Comparison of ENCODE assay signal across 8 mouse cellular contexts in genomic region chr1:97976072-97976471, GRCm38 (mm10).
A peak's percentile ranks its signal among the peaks of the same experiment; 100 is the strongest.
DNase-seq lines count a peak whose midpoint lies in the region; ATAC-seq and TF ChIP-seq lines count a peak whose summit lies in the region.

No protein-coding gene starts in this region.

- no peaks in the 10 kb centered on the region for H3K9me3 ChIP-seq in kidney, embryonic 16.5 days (ENCODE audit: low read length)
- H3K9me3 ChIP-seq in forebrain, embryonic 14.5 days (replicated peaks; ENCODE audit: control insufficient read depth, low read length) = no peaks in the 10 kb centered on the region
- H3K9me3 ChIP-seq in kidney, postnatal 0 days (replicated peaks; ENCODE audit: low read length) = no peaks in the 10 kb centered on the region
- H3K9me3 ChIP-seq in neural tube, embryonic 15.5 days (replicated peaks) = no peaks in the 10 kb centered on the region

- ATAC-seq in kidney, embryonic 16.5 days (ENCODE audit: low FRiP score, low TSS enrichment) = no peak
- no peak for ATAC-seq in forebrain, embryonic 14.5 days
- ATAC-seq in kidney, postnatal 0 days (replicated peaks; ENCODE audit: low FRiP score, low read depth) = no peak
- no peak for ATAC-seq in neural tube, embryonic 15.5 days (ENCODE audit: low FRiP score)
- no peak for ATAC-seq in erythroid progenitor cell, adult 5-6 weeks (replicated peaks; ENCODE audit: low FRiP score, poor library complexity, severe bottlenecking)

- TF ChIP-seq POLR2A in cerebellum, adult 2 months (IDR thresholded peaks at IDR 0.05; ENCODE audit: borderline replicate concordance, insufficient read depth, low read length) = no peak

- no peaks in the 10 kb centered on the region for H3K27me3 ChIP-seq in kidney, embryonic 16.5 days (ENCODE audit: insufficient read depth, low read length)
- H3K27me3 ChIP-seq in forebrain, embryonic 14.5 days (replicated peaks; ENCODE audit: control insufficient read depth, insufficient read depth, low read length) = no peaks in the 10 kb centered on the region
- H3K27me3 ChIP-seq in kidney, postnatal 0 days (ENCODE audit: insufficient read depth, low read length) = no peaks in the 10 kb centered on the region
- no peaks in the 10 kb centered on the region for H3K27me3 ChIP-seq in neural tube, embryonic 15.5 days (replicated peaks)
- H3K27me3 ChIP-seq in cerebellum, adult 2 months (ENCODE audit: control insufficient read depth, insufficient read depth, low read length) = no peaks in the 10 kb centered on the region

- no peak overlapping the region for H3K9ac ChIP-seq in kidney, embryonic 16.5 days (replicated peaks; ENCODE audit: low read length)
- peak overlapping the region; percentile 96; the same call in 1 of the 2 replicates for H3K9ac ChIP-seq in forebrain, embryonic 14.5 days (ENCODE audit: low read length)
- no peak overlapping the region for H3K9ac ChIP-seq in kidney, postnatal 0 days (ENCODE audit: low read depth, low read length)
- peak overlapping the region; percentile 72; the same call in 1 of the 2 replicates for H3K9ac ChIP-seq in neural tube, embryonic 15.5 days (replicated peaks)

- WGBS in kidney, embryonic 16.5 days = 54% methylated on average over 13 of the region's 13 CpGs
- WGBS in forebrain, embryonic 14.5 days = 62% methylated on average over 13 of the region's 13 CpGs
- whole genome bisulfite sequencing in kidney, postnatal 0 days = 49% methylated on average over 13 of the region's 13 CpGs
- 29% methylated on average over 13 of the region's 13 CpGs for WGBS in neural tube, embryonic 15.5 days
- 15% methylated on average over 13 of the region's 13 CpGs for whole genome bisulfite sequencing in cerebellum, adult 2 months

- no peak overlapping the region for H3K27ac ChIP-seq in kidney, embryonic 16.5 days (ENCODE audit: low read length)
- H3K27ac ChIP-seq in forebrain, embryonic 14.5 days (ENCODE audit: low read depth, low read length) = no peak overlapping the region
- no peak overlapping the region for H3K27ac ChIP-seq in kidney, postnatal 0 days
- peak overlapping the region; percentile 88; the same call in 1 of the 2 replicates for H3K27ac ChIP-seq in neural tube, embryonic 15.5 days (replicated peaks)
- no peak overlapping the region for H3K27ac ChIP-seq in cerebellum, adult 2 months (ENCODE audit: insufficient read depth, low read length)

- H3K36me3 ChIP-seq in kidney, embryonic 16.5 days (ENCODE audit: insufficient read depth, low read length) = no peaks in the 10 kb centered on the region
- no peaks in the 10 kb centered on the region for H3K36me3 ChIP-seq in forebrain, embryonic 14.5 days (ENCODE audit: control insufficient read depth, insufficient read depth, low read length)
- H3K36me3 ChIP-seq in kidney, postnatal 0 days (ENCODE audit: insufficient read depth, low read length) = no peaks in the 10 kb centered on the region
- no peaks in the 10 kb centered on the region for H3K36me3 ChIP-seq in neural tube, embryonic 15.5 days

- peak overlapping the region; percentile 73 for H3K4me2 ChIP-seq in kidney, embryonic 16.5 days (replicated peaks; ENCODE audit: low read depth, low read length)
- peak overlapping the region; percentile 89 for H3K4me2 ChIP-seq in forebrain, embryonic 14.5 days (ENCODE audit: low read length)
- peak overlapping the region; percentile 80 for H3K4me2 ChIP-seq in kidney, postnatal 0 days (ENCODE audit: low read length)
- peak overlapping the region; percentile 83 for H3K4me2 ChIP-seq in neural tube, embryonic 15.5 days

- no peak for DNase-seq in kidney, postnatal 10 days
- peak; percentile 31 for DNase-seq in forebrain, embryonic 14.5 days (ENCODE audit: low spot score)
- peak; percentile 28 for DNase-seq in kidney, postnatal 0 days (ENCODE audit: low spot score)
- DNase-seq in cerebellum, adult 2 months = no peak
- DNase-seq in cerebellum, postnatal 36 days = no peak

- H3K4me3 ChIP-seq in kidney, embryonic 16.5 days (ENCODE audit: low read length) = peak overlapping the region; percentile 65
- H3K4me3 ChIP-seq in forebrain, embryonic 14.5 days (ENCODE audit: low read depth, low read length) = peak overlapping the region; percentile 75
- peak overlapping the region; percentile 54 for H3K4me3 ChIP-seq in kidney, postnatal 0 days (replicated peaks; ENCODE audit: low read depth, low read length)
- peak overlapping the region; percentile 68 for H3K4me3 ChIP-seq in neural tube, embryonic 15.5 days (replicated peaks)
- no peak overlapping the region for H3K4me3 ChIP-seq in cerebellum, adult 2 months (replicated peaks; ENCODE audit: insufficient read depth, low read depth, low read length)

- TF ChIP-seq CTCF in kidney, postnatal 0 days (IDR thresholded peaks at IDR 0.05; ENCODE audit: low read depth) = 0 out of 2 replicates have a peak, but pooled peaks have one; percentile 24
- no peak for TF ChIP-seq CTCF in cerebellum, adult 2 months (IDR thresholded peaks at IDR 0.05; ENCODE audit: borderline replicate concordance, insufficient read depth, low read depth, low read length)

- peaks cover 7% of the 10 kb centered on the region; the same call in 1 of the 2 replicates for H3K4me1 ChIP-seq in kidney, embryonic 16.5 days (ENCODE audit: insufficient read depth, low read length)
- H3K4me1 ChIP-seq in forebrain, embryonic 14.5 days (ENCODE audit: control insufficient read depth, insufficient read depth, low read length) = peaks cover 10% of the 10 kb centered on the region; the same call in 1 of the 2 replicates
- H3K4me1 ChIP-seq in kidney, postnatal 0 days (replicated peaks; ENCODE audit: insufficient read depth, low read length) = no peaks in the 10 kb centered on the region
- H3K4me1 ChIP-seq in neural tube, embryonic 15.5 days = peaks cover 14% of the 10 kb centered on the region
- no peaks in the 10 kb centered on the region for H3K4me1 ChIP-seq in cerebellum, adult 2 months (ENCODE audit: control insufficient read depth, insufficient read depth, low read length)

Comparison
In these comparisons a context has a peak if more than half of its experiments do, and no peak if none do; other contexts are left out.
1. DNase-seq: peak in forebrain, embryonic 14.5 days (single experiment) and kidney, postnatal 0 days (single experiment); none in kidney, postnatal 10 days (single experiment), cerebellum, adult 2 months (0 of 2) and cerebellum, postnatal 36 days (0 of 2).
2. H3K9ac ChIP-seq: peak in forebrain, embryonic 14.5 days (single experiment) and neural tube, embryonic 15.5 days (single experiment); none in kidney, embryonic 16.5 days (single experiment) and kidney, postnatal 0 days (single experiment).
3. Peak in every context shown above with its lines, with median percentiles within 50 percentile points of each other: H3K4me2 ChIP-seq.